Mouse (Mus musculus) left cerebral cortex, postnatal 4 days (tissue): ENCODE measurements around the gene Ncf2. TPM values are rescaled to one million over a fixed set of nuclear protein-coding genes. Genes with fewer than 3 reads are reported as not detected.

ENCODE experiments used
- DNase-seq: peaks from one replicate; pipeline ENCODE4 v3.0.0-alpha.2; 2022
- intact Hi-C: fragments of 180-260 bp; cut with DNase I; formaldehyde crosslinking; loops from one replicate; pipeline ENCODE4 v1.15.1; 2025
- total RNA-seq, 2 experiments: library from RNA; stranded (reverse); gene quantifications; 2 replicates each; pipeline ENCODE4 v1.2.3; 2021

Gene Ncf2
- total RNA-seq, 2 experiments from 2014 or later, result 1.9 to 2.2 TPM

DNA sequence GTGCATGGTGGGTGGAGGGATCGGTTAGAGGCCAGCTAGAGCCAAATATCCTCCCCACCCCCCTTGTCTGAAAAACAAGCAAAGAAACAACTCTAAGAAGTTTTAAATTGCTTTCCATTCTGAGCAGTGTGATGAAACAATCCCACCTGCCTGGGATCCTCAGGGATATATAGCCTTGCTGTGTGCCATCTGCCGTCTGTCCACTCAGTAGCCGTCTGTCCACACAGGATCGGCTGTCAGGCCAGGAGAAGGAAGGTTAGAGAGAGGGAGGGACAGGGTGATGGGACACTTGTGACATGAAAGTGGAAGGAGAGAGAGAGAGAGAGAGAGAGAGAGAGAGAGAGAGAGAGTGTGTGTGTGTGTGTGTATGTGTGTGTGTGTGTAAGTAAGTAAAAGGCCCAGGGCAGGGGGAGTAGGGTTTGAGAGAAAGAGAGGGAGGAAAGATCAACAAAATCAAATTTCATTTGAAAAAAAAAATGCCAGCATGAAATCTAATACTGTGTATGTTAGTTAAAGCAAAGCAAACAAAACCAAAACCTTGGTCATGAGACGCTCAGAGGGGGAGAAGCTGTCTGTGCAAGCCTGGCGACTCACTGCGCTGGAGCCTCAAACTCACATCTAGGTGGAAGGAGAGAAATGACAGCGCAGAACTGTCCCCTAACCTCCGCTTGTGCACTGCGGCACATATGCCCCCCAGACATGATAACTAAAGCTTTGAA is 28.8 kb downstream of the Ncf2 start:
- DNase-seq, result no peak
- intact Hi-C loops, result no loop called here

DNA sequence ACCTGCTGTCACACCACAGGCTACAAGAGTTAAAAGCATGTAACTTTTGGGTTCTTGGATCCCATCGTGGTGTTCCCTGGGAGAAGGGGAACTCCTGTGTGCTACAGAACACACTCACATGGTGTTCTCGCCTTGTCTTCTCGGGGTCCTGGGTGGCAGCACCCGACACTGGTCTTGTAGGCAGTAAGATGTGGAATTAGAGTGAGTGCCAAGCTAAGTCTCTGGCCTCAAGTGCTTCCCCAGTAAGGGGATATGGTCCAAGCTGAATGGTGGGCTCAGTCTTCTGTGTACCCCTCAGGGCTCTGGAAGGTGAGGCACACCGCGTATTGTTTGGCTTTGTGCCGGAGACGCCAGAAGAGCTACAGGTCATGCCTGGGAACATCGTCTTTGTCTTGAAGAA is 30.1 kb downstream of the Ncf2 start:
- DNase-seq, result no peak
- intact Hi-C loops, result no loop called here

DNA sequence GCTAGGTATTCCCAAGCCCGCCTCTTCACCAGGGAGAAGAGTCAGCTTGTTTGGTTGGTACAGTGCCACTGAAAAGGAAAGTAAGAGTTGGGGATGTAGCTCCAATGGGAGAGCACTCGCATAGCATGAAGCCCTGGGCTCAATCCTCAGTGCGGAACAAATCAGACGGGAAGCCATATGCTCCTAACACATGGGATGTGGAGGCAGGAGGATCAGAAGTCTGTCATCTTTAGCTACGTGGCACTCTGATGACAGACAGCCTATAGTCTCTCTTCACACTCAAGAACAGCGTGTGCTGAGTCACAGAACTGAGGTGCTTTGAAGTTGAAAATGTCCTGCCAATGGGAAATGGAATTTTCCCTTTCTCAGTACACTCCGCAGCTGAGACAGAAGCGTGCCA is 31.0 kb downstream of the Ncf2 start:
- intact Hi-C loops, result no loop called here
- DNase-seq, result no peak

DNA sequence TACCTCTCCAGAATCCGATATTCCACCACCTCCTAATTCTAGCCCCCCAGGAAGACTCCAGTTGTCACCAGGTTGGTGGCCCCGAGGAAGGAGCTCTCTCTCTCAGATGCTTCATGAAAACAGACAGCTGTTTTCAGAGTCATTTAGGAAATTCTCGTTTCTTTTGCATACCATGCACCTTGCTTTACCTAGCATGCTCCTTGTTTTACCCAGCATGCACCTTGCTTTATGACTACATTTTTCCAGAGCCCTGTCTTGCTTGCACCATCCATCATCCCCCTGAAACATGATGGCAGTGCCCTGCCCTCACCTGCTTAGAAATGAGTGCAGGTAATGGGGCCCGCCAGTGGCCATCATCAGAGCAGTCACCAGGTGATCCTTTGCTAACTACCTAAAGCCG is 31.6 kb downstream of the Ncf2 start:
- intact Hi-C loops, result no loop called here
- DNase-seq, result no peak

DNA sequence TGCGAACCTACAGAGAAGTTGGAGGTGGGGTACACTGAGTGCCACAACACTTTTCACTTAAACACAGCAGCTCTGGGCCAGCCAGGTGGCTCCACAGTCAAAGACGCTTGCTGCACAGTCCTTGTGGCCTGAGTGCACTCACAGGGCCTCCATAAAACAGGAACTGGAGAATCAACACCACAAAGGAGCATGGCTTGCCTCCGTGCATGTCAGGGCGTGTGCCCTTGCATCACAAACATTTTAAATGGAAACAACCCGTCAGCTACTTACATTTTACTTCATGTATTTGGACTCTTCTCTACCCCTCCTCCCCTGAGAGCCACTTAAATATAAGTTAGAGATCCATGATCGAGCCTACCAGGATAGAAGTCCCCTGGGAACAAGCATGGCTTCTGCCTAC is 32.3 kb downstream of the Ncf2 start:
- no peak for DNase-seq
- intact Hi-C loops, result no loop called here

DNA sequence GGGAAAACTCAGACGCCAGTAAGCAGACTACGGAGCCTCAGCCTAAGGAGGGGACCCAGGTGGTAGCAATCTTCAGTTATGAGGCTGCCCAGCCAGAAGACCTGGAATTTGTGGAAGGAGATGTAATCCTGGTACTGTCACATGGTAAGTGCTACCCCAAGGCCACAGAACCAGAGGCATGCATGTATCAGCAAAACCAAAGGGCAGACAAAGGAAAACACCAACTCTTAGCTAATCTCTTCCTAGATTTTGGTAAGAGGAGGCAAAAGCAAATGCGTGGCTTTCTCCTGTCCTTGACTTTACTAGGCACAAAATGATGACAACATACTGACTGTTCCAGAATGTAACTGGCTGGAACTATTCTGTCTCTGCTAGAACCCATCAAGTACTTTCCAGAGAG is 35.1 kb downstream of the Ncf2 start:
- intact Hi-C loops, result no loop called here
- DNase-seq, result no peak

DNA sequence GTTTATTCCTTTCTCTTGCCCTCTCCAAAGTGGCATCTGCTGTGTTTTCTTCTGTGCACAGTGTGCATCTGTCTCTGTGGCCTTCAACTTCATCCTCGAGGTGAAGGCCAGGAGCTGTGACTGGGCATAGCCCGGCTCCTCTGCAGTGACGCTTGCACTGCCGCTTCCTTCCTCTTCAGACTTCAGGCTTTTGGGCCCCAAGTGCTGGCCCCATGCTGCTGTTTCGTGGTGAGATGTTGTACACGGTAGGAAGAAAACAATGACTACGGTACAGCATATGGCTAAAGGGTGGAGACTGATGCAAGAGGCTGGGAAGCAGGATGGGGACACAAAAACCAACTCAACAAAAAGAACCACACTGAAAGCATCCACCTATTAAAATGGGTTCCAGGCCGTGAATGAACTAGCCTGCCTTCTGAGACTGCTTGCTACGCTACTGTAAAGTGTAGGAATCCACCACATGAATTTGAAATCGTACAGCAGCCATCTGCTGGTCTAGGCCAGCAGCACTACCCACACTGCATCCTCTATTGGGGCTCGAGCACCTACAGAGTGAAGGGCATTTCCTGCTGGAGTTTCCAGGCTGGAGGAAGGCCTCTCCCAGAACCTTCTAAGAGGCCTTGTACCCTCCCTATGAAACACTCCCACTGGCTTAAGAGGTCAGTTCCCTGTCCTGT is 38.2 kb downstream of the Ncf2 start:
- intact Hi-C loops, result no loop called here
- DNase-seq, result no peak

DNA sequence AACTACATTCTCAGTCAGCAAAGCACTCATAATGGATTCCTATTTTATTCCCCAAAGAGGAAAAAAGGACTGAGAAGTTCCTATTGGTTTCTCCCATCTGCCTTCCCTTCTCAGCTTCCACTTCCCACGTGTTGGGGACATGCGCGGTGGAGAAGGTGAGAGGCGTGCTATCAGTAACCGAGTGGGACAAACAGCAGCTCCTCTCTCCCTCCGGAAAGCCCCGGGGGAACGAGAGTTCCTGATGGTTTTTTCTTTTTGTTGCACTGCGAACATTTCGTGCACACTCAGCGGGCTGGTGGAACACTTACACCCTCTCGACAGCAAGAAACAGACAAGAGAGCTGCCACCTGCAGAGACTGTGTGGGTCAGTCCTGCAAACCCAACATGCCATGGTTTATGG is 38.8 kb downstream of the Ncf2 start:
- DNase-seq, result no peak
- intact Hi-C loops, result no loop called here

DNA sequence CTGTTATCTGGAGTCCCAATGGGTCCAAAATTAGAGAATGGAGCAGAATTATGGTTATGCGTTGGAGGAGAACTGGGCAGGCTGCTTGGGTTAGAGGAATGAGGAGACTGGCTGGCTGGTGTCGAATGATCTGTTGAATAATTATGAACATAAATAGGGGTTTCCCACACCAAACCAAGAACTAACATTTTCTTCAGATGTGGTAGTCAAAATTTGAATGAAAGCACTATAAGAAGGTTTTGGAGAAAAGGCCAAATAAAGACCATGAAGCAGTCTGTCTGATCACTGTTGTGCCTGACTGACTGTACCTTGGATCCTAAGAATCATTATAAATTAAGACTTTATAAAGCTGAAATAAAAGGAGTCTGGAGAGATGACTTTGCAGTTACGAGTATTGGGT is 40.3 kb downstream of the Ncf2 start:
- intact Hi-C loops, result loop anchor here (5.0 to 10.0 kb wide), 2 partner anchors 68 to 316 kb away; no protein-coding TSS in a partner anchor
- DNase-seq, result no peak

DNA sequence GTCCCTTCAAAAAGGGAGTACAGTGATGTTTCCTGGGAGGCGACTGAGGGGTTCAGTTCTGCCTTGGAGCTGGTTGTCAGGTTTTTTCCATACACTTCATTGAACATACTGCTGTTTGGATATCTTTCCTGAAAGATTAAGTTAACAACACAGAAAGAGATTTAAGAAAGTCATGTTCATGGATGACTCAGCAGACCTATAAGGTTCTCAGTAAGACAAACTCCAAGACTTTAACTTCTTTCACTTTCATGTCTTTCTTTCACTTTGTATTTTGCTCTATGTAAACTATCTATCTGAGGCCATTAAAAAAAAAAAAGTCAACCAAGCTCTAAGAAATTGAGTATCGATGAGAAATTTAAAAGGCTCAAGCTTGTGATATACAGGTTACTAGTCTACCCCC is 41.1 kb downstream of the Ncf2 start:
- DNase-seq, result no peak

DNA sequence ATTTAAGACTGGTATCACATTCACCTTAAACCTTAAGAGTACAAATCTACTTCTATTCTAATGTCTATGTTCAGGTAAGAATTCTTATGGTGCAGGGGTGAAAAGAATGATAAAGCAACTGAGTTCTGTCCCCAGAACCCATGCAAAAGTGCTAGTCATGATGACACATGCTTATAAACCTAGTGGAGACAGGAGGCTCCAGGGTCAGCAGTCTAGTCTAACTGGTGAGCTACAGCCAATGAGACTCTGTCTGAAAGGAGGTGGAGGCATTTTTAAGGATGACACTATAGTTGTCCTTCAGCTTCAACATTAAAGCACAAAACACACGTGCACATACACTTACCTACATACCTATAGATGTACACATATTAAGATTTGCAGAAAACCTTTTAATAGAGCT is 44.6 kb downstream of the Ncf2 start:
- DNase-seq, result no peak
- intact Hi-C loops, result loop anchor here (5.0 to 10.0 kb wide), 2 partner anchors 72 to 320 kb away; no protein-coding TSS in a partner anchor

More for the DNA sequence above, 41.1 kb downstream of the Ncf2 start:
- intact Hi-C loops, result loop anchor here (5.0 to 10.0 kb wide), 2 partner anchors 69 to 316 kb away; no protein-coding TSS in a partner anchor

DNA sequence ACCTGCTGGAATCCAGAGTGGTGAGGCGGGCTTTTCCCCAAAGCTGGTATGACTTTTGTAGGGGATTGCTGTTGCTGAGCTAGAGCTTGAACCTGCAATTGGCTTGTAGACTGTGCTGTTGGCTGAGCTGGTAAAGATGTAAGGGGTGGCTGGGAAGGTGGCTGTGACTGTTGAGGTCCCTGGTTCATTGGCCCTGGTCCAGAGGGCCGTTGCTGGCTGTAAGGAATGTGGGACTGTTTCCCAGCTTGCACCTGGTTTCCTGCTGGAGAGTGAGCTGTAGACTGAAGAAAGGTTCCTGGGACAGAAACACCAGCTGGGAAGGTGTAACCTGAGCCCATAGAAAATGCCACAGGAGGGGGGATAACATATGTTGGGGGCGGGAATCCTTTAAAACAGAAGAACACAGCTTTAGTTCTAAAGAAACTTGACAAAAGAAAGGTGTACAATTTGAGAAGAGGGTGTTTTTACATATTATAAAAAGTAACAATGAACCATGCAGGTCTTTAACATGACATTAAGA is 45.3 kb downstream of the Ncf2 start:
- intact Hi-C loops, result loop anchor here (10.0 kb wide), 1 partner anchor 320 kb away; no protein-coding TSS in a partner anchor
- no peak for DNase-seq

DNA sequence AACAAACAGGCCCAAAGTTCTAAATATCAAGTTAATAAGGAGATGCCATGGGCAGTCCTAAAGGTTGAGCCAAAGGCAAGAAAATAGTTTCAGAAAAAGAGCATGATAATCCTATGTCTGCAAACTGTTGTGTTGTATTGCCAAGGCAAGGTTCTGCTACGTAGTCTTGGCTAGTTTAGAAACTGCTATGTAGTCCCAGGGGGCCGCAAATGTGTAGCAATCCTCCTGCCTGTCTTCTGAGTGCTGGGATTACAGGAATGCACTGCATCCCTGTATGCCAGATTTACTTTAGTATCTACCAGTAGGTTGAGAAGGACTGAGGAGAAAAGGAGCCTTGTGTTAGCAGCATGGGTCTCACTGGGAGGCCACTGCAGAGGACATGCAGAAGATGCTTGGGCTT is 46.9 kb downstream of the Ncf2 start:
- intact Hi-C loops, result loop anchor here (10.0 kb wide), 1 partner anchor 322 kb away; no protein-coding TSS in a partner anchor
- DNase-seq, result no peak

DNA sequence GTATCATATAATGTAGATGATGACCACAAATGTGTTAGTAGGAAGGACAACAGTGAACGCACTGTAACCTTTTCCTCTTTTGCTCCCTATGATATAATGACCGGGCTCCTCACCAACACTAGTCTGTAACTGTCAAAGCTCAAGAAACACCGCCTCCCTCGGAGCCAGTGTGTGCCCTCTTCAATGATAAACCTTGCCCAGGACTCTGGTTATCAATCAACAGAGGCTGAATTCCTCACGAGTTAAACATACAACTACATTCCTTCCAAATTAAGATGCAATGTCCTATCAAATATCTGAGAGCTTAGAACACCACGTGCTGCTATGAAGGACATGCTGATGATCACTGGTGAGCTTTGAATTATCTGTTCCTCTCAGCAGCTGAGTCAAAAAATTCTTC is 69.9 kb downstream of the Ncf2 start:
- DNase-seq, result no peak
- intact Hi-C loops, result no loop called here

DNA sequence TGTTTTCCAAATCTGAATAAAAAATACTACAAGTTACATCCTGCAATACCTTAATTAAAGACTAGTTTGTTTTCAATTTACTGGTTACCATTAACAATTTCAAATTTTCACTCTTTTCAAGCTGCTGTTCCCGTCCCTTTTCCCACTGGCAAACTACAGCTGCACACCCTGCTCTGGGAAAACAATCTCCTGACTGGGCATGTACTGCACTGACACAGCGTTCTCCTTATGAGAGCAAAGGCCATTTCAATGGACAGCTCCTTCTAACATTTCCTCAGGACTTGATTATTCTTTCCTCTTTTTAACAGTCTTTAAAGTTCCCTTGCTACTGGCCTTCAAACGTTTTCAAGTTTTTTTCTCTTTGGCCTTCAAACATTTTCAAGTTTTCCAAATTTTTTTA is 71.0 kb downstream of the Ncf2 start:
- no peak for DNase-seq
- intact Hi-C loops, result no loop called here

Other genes starting within 250 kb of the Ncf2 start
- not detected for gene Apobec4, start 49.6 kb upstream of the Ncf2 start, total RNA-seq
- gene Rgl1, start 33.8 kb upstream of the Ncf2 start, total RNA-seq, result 10 to 100 TPM; 45.6 to 55.2 TPM
- 100 to 1,000 TPM; 244 to 271 TPM for gene Arpc5, start 33.7 kb upstream of the Ncf2 start, total RNA-seq
- 10 to 100 TPM; 80.8 to 84.8 TPM for gene Smg7, start 102.5 kb downstream of the Ncf2 start, total RNA-seq
- 100 to 1,000 TPM; 152 to 155 TPM for gene Nmnat2, start 154.8 kb downstream of the Ncf2 start, total RNA-seq